Mouse (Mus musculus) spleen, adult 12 weeks (tissue): ENCODE measurements around the gene Crip1.

Experiments used
- DNase-seq: peaks from one replicate; pipeline ENCODE4 v3.0.0; 2022; ENCODE audit warnings: low spot score

Crip1 gene

GRCm38 (mm10) chr12:113130732-113131131 is 15.4 kb upstream of the Crip1 start:
- DNase-seq = no peak

DNA sequence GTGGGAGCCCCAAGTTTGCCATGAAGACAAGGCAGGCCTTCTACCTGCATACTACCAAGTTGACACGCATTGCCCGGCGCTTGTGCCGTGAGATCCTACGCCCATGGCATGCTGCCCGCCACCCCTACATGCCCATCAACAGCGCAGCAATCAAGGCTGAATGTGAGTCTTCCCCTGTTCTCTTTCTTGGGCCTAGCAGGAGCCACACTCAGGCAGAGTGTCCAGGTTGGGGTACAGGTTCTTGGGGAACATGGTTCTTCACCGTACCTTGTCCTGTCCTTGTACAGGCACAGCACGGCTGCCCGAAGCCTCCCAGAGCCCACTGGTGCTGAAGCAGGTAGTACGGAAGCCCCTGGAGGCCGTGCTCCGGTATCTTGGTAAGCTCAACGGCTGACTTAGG is 14.5 kb upstream of the Crip1 start:
- no peak for DNase-seq

DNA sequence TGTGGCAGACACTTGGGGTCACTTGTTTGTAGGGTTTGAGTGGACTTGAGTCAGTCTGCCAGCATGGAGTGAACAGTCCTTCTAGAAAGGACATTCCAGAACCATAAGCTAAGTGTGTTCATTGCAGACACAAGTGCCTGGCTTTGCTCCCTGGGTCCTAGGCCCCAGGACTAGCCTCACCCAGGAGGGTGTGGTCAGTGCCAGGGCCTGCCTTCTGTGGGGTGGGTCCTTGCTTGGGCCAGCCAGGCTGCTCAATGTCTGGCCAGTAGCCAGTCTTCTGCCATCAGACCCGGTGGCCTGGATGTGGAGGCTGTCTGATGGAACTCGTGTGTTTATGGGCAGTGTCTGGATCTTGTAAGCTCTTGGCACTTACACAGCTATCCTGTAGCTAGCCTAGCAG is 13.5 kb upstream of the Crip1 start:
- no peak for DNase-seq

GRCm38 (mm10) chr12:113133260-113133659 is 12.9 kb upstream of the Crip1 start:
- no peak for DNase-seq

DNA sequence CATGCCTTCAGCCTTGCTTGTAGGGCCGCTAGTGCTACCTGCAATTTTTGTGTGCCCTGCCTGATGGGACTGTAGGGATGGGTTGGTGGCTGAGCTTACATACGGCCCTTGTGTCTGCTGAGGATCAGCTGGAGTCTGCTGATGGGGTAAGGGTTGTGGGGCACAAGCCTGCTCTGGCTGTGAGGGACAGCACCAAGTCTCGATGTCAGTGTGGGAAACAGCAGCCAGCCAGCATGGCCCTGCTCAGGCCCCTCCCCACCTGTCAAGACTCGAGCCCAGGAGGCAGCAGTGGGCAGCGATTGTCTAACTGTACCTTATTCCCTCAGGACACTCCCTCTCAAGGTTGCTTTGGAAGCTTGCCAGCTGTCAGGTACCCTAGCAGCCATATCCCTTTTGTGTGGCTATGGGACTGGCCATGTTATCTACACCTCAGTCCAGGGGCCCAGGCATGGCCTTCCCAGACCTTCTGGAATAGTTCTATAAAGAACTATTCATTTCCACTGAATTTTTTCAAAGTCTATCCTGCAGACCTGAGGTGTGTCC is 12.2 kb upstream of the Crip1 start:
- DNase-seq = no peak

GRCm38 (mm10) chr12:113134502-113134901 is 11.6 kb upstream of the Crip1 start:
- DNase-seq = no peak

DNA sequence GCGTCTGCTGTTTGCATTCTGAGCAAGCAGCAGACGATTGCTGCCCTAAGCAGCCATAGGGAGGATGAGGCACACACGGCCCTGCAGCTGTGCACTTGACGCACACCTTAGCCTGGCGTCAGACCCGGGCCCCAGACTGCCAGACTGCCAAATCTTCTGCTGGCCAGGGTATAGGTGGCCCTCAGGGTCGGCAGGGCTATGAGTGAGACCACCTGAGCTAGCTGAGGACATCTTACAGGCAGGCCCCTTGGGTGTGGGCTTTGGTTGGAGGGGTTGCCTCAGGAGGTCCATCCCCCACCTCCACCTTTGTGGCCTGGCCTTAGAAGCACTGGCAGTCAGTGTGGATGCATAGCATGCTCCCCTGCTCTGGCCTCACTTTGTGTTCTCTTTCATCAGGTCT is 10.7 kb upstream of the Crip1 start:
- no peak for DNase-seq

GRCm38 (mm10) chr12:113136492-113137020 is 9.6 kb upstream of the Crip1 start:
- no peak for DNase-seq

GRCm38 (mm10) chr12:113137260-113138213 is 8.6 kb upstream of the Crip1 start:
- no peak for DNase-seq

DNA sequence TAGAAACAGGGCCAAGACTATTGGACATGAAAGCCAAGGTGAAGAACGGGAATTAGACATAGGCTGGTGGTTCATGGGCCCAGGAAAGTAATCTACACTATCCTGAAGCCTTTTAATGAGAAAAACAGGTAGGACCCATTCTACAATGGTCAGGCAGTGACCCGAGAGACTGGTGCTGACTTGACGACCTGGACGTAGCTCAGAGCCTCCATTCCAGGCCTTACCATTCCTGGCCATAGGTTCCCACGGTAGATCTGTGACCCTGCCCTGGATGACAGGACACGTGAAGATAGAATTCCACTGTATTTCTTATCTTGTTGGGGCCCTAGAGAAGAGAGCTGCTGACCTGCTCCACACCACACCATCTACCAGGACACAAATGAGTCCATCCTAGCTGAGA is 7.8 kb upstream of the Crip1 start:
- no peak for DNase-seq

DNA sequence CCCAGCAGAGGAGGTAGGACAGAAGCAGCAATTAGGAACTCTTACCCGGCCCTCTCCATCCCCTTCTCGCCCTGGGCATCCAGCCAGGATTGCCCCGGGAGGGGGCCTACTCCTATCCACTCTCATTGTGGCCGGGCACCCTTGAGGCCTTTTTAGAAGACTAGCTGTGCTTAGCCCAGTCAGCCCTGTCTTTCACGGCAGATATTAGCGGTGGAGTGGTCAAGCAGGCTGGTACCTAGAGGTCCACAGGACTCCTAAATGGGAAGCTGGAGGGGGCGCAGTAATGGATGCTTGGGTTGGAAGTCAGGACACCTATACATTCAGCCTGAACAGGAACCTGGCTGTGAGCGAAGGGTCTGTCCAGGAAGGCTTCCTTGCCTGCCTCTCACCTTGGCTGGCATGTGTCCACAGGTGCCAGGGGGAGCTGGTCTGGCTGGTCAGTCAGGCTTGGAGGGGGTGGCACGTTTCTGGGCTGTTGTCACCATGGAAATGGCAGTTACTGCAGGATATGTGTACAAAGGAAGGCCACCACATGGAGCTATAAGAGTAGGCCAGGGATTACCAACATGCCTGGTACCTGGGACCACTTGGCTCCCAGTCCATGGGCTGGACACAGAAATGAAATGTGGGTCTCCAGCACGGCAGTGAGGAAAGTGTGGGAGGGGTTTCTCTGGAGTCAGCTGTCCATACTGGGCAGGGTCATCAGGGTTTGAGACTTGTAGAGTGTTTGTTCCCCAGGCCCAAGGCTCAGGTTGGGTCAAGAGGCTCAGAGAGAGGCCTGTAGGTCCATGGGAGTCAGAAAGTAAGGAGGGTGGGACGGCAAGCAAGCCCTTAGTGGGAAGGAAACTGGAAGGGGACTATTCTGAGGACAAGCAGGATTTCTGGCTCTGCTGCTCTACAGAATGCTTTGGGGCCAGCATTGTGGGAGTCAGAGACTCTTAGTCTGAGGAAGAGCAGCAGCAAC is 6.9 kb upstream of the Crip1 start:
- DNase-seq = no peak

- peak; percentile 83 for DNase-seq
Measured at GRCm38 (mm10) chr12:113139908-113140615, 6.1 kb upstream of the Crip1 start, which contains the start of gene Crip2. Gene Crip2, plus strand, starts transcription at chr12:113140236.

- DNase-seq = no peak
Measured at GRCm38 (mm10) chr12:113140616-113141411, 5.3 kb upstream of the Crip1 start.

GRCm38 (mm10) chr12:113141531-113141973 is 4.6 kb upstream of the Crip1 start:
- DNase-seq = no peak

DNA sequence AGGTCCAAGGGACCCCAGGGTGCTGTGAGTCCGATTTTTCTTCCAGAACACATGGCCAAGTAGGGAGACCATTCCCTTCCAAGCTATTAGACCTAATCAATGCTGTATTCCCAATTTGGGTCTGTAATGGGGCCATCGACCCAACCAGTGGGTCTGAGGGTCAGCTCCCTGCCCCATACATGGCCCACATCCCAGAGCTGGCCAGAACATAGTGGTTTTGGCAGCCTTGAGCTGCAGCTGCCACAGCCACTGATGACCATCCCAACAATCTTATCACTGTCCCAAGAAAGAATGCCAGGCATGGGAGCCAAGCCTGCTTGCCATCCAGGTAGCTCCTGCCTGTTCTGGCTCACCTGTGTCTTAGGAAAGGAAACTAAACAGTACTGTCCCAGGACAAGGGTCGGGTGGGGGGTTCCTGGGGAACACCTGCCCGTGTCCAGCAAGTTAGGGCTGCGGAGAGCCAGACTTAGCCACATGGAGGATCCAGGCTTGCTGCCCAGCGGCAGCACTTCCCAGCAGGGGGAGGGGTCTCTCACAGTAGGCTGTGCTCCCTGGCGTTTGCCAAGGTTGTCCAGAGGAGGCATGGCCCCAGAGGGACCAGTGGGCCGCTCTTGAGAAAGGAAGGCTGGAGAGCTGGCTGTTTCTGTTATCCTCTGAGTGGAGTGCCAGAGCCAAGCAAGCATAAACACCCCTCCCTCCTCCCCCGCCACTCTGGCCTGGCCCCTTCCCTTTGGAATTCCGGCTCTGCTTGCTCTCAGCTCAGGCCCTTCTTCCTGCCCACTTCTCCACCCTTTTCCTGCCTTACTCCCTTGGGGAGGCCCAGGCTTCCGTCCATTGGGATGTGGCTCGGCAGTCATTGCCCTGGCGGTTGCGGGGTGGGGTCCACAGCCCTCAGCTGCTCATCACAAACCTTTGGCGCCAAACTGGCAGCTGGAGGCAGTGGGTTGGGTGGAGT is 3.8 kb upstream of the Crip1 start:
- DNase-seq = no peak

DNA sequence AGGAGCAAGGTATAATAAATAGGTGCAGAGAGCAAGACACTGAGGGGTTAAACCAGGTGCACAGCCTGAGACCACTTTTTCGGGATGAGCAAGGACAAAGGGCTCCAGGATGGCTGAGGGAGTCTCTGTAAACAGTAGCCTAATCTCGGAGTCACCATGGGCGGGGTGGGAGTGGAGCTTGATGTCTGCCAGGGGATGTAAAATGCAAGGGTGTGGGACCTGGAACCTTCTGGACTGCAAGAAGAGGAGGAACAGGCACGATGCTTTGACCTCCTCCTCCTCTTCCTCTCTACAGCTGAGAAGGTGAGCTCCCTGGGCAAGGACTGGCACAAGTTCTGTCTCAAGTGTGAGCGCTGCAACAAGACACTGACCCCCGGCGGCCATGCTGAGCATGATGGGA is 3.0 kb upstream of the Crip1 start:
- no peak for DNase-seq

GRCm38 (mm10) chr12:113144001-113144756 is 1.9 kb upstream of the Crip1 start:
- no peak for DNase-seq

DNA sequence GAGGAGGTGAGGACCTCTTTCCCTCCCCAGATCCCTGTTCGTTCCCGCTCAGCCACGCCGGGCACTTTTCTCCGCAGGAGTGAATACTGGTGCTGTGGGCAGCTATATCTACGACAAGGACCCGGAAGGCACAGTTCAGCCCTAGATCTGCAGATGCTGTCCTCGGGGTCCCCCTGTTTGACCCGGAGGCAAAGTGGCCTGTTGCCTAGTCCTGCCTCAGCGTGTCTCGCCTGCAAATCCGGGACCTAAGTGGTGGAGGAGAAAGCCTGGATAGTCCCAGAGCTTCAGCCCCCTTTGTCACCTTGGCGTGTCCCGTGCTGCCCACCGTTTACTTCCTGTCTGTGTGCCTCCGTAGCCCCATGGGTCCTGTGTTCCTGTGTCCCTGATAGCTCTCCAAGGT is 1.2 kb upstream of the Crip1 start:
- DNase-seq = no peak

GRCm38 (mm10) chr12:113145591-113145990 is 525 bp upstream of the Crip1 start:
- DNase-seq = no peak
